8 mouse cellular contexts compared by ENCODE assay signal in the genomic region with DNA sequence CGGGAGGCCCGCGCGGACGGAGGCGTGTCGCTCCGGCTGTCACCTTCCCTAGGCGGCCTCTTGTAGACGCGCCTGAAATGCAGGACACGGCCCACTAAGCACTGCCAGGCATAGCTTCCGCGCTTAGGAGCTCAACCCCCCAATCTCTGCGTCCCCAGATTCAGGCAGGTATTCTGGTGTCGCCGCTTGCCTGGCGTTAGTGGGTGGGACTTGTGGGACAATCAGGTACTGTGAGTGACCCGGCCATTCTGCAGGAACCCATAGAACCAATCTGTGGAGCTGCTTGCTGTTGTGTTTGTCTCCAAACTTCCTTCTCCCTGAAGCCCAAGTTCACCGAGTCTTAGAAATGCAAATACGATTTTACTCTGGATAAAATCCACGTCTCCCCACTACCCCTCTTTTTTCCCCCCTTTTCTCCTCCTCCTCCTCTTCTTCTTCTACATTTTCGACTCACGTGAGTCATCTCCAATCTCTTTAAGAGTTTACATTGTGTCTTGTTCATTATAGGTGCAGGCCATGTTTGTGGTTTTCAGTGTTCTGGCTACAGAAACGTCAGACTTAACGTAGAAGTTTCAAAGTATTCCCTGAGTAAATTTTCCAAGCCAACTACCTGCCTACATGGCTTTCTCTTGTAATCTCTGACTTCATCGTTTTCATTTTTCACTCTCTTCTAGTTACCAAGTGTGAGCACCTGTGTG. TPM values are rescaled to one million over a fixed set of nuclear protein-coding genes. Genes with fewer than 3 reads are reported as not detected.
DNase-seq lines count a peak whose midpoint lies in the region; ATAC-seq and TF ChIP-seq lines count a peak whose summit lies in the region.

A gene (minus strand): TSS at position 140 of the 698 bp plus-strand sequence.

- H3K9me3 ChIP-seq in embryonic facial prominence, embryonic 11.5 days (replicated peaks; ENCODE audit: control insufficient read depth, low read length): no peaks in the 10 kb centered on the region
- no peaks in the 10 kb centered on the region for H3K9me3 ChIP-seq in heart, embryonic 14.5 days (ENCODE audit: control insufficient read depth, low read length)
- H3K9me3 ChIP-seq in neural tube, embryonic 13.5 days: no peaks in the 10 kb centered on the region

- H3K4me2 ChIP-seq in embryonic facial prominence, embryonic 11.5 days (ENCODE audit: low read depth, low read length): peak within 1 kb of the TSS; percentile 67
- peak within 1 kb of the TSS; percentile 65 for H3K4me2 ChIP-seq in heart, embryonic 14.5 days (ENCODE audit: low read length)
- H3K4me2 ChIP-seq in neural tube, embryonic 13.5 days: peak within 1 kb of the TSS; percentile 86

- peak within 1 kb of the TSS; percentile 91 for H3K27ac ChIP-seq in testis, adult 2 months (ENCODE audit: control insufficient read depth, insufficient read depth, low read depth, low read length)
- peak within 1 kb of the TSS; percentile 80 for H3K27ac ChIP-seq in embryonic facial prominence, embryonic 11.5 days (replicated peaks; ENCODE audit: low read depth, low read length)
- H3K27ac ChIP-seq in heart, embryonic 14.5 days (replicated peaks in 1 of 2; ENCODE audit: control insufficient read depth in 1 of 2, insufficient read depth in 1 of 2, low read depth in 2 of 2, low read length in 2 of 2): peak within 1 kb of the TSS; percentile 94 to 98
- peak within 1 kb of the TSS; percentile 91 for H3K27ac ChIP-seq in neural tube, embryonic 13.5 days (replicated peaks)

- peak within 1 kb of the TSS; percentile 88 for H3K4me3 ChIP-seq in testis, adult 2 months (ENCODE audit: control insufficient read depth, low read depth, low read length)
- H3K4me3 ChIP-seq in embryonic facial prominence, embryonic 11.5 days (ENCODE audit: low read depth, low read length): peak within 1 kb of the TSS; percentile 62
- peak within 1 kb of the TSS; percentile 77 to 97 for H3K4me3 ChIP-seq in heart, embryonic 14.5 days (ENCODE audit: control insufficient read depth in 1 of 2, insufficient read depth in 1 of 2, low read depth in 1 of 2, low read length in 2 of 2)
- H3K4me3 ChIP-seq in neural tube, embryonic 13.5 days: peak within 1 kb of the TSS; percentile 84

- no peak for DNase-seq in testis, postnatal 14 days (ENCODE audit: low spot score)
- no peak for DNase-seq in embryonic facial prominence, embryonic 11.5 days (ENCODE audit: low spot score)
- no peak for DNase-seq in left cerebral cortex, postnatal 25 days (ENCODE audit: low spot score in 2 of 2)
- no peak for DNase-seq in cerebellum, adult 11-12 months
- DNase-seq in cerebellum, adult 9-11 months: no peak

- no peak for TF ChIP-seq CTCF in testis, adult 2 months (IDR thresholded peaks at IDR 0.05; ENCODE audit: control insufficient read depth, insufficient read depth, insufficient replicate concordance, low read depth, low read length)

- peak within 1 kb of the TSS; percentile 88 for H3K9ac ChIP-seq in embryonic facial prominence, embryonic 11.5 days (replicated peaks; ENCODE audit: low read length)
- peak within 1 kb of the TSS; percentile 90 for H3K9ac ChIP-seq in heart, embryonic 14.5 days (ENCODE audit: low read length)
- H3K9ac ChIP-seq in neural tube, embryonic 13.5 days: peak within 1 kb of the TSS; percentile 90

- TF ChIP-seq POLR2A in testis, adult 2 months (IDR thresholded peaks at IDR 0.05; ENCODE audit: control insufficient read depth, low read depth, low read length): no peak

- intact Hi-C loops in left cerebral cortex, postnatal 25 days (cut with DNase I): no loop called here

- no peaks in the 10 kb centered on the region for H3K27me3 ChIP-seq in testis, adult 2 months (ENCODE audit: control insufficient read depth, insufficient read depth, low read length)
- no peaks in the 10 kb centered on the region for H3K27me3 ChIP-seq in embryonic facial prominence, embryonic 11.5 days (ENCODE audit: control insufficient read depth, insufficient read depth, low read length)
- H3K27me3 ChIP-seq in heart, embryonic 14.5 days (ENCODE audit: control insufficient read depth, insufficient read depth, low read length): no peaks in the 10 kb centered on the region
- no peaks in the 10 kb centered on the region for H3K27me3 ChIP-seq in neural tube, embryonic 13.5 days

- no peaks in the 10 kb centered on the region for H3K36me3 ChIP-seq in testis, adult 2 months (ENCODE audit: control insufficient read depth, insufficient read depth, low read length)
- no peaks in the 10 kb centered on the region; the same call in 1 of the 2 replicates for H3K36me3 ChIP-seq in embryonic facial prominence, embryonic 11.5 days (replicated peaks; ENCODE audit: control insufficient read depth, insufficient read depth, low read depth, low read length)
- peaks cover 22% of the 10 kb centered on the region for H3K36me3 ChIP-seq in heart, embryonic 14.5 days (ENCODE audit: control insufficient read depth, insufficient read depth, low read length)
- 0 out of 2 replicates have a peak, but pooled peaks cover 3% of the 10 kb centered on the region for H3K36me3 ChIP-seq in neural tube, embryonic 13.5 days

- peaks cover 2% of the 10 kb centered on the region; the same call in 1 of the 2 replicates for H3K4me1 ChIP-seq in testis, adult 2 months (ENCODE audit: control insufficient read depth, insufficient read depth, low read length)
- H3K4me1 ChIP-seq in embryonic facial prominence, embryonic 11.5 days (ENCODE audit: control insufficient read depth, insufficient read depth, low read length): no peaks in the 10 kb centered on the region
- peaks cover 2 to 18% of the 10 kb centered on the region in 2 experiments for H3K4me1 ChIP-seq in heart, embryonic 14.5 days (ENCODE audit: control insufficient read depth in 2 of 2, insufficient read depth in 2 of 2, low read length in 2 of 2)
- peaks cover 31% of the 10 kb centered on the region for H3K4me1 ChIP-seq in neural tube, embryonic 13.5 days (replicated peaks)

- ATAC-seq in embryonic facial prominence, embryonic 11.5 days (replicated peaks; ENCODE audit: insufficient number of reproducible peaks, low FRiP score, low TSS enrichment, low read depth): no peak; the same call in 1 of the 2 replicates
- no peak for ATAC-seq in heart, embryonic 14.5 days (ENCODE audit: insufficient number of reproducible peaks, insufficient read depth, low FRiP score, low read depth)
- no peak for ATAC-seq in neural tube, embryonic 13.5 days (ENCODE audit: low read depth)

- WGBS in embryonic facial prominence, embryonic 11.5 days: 3% methylated on average over 27 of the region's 27 CpGs
- WGBS in heart, embryonic 14.5 days: 1% methylated on average over 27 of the region's 27 CpGs
- 3% methylated on average over 27 of the region's 27 CpGs for WGBS in neural tube, embryonic 13.5 days

RNA-seq across cellular contexts. Expression of the gene that starts here (rescaled TPM):
- 37.4 and 39.2 TPM in 2 replicates for polyA plus RNA-seq in testis, adult 2 months (2012; rRNA removed)
- 89.1 and 93.3 TPM in 2 replicates for polyA plus RNA-seq in embryonic facial prominence, embryonic 11.5 days (2014; fragmentation: Nextera tagmentation; extraction: Ambion mirVana)
- 62.4 and 64.9 TPM in 2 replicates for polyA plus RNA-seq in heart, embryonic 14.5 days (2014; fragmentation: Nextera tagmentation; extraction: Ambion mirVana)
- total RNA-seq in left cerebral cortex, postnatal 25 days (2021): 10 to 100 TPM; 49.6 to 54.7 TPM
- 65.5 and 71.7 TPM in 2 replicates for polyA plus RNA-seq in neural tube, embryonic 13.5 days (2015; fragmentation: Nextera tagmentation; extraction: Ambion mirVana)
